Mouse (Mus musculus): ENCODE results near the gene Col8a1. TPM values are rescaled to one million over a fixed set of nuclear protein-coding genes. Genes with fewer than 3 reads are reported as not detected.
A peak's percentile ranks its signal among the peaks of the same experiment; 100 is the strongest.

Gene Col8a1
- polyA plus RNA-seq, 1 experiment from 2014 or later = 1.1 TPM

- Histone ChIP-seq H3K4me3 (ENCODE audit: low read depth, low read length) (no peak overlapping the region), H3K36me3 (ENCODE audit: control insufficient read depth, insufficient read depth, low read length) (no peaks in the 10 kb centered on the region), H3K4me1 (replicated peaks; ENCODE audit: control insufficient read depth, insufficient read depth, low read length) (no peaks in the 10 kb centered on the region), H3K9me3 (ENCODE audit: control insufficient read depth, low read length) (no peaks in the 10 kb centered on the region), H3K27ac (ENCODE audit: low read depth, low read length) (no peak overlapping the region), H3K27me3 (ENCODE audit: control insufficient read depth, insufficient read depth, low read length) (no peaks in the 10 kb centered on the region), H3K9ac (ENCODE audit: low read length) (no peak overlapping the region), H3K4me2 (ENCODE audit: low read depth, low read length, severe bottlenecking) (no peak overlapping the region)
- 71% methylated on average over 3 of the region's 3 CpGs for WGBS
- no peak for ATAC-seq (replicated peaks; ENCODE audit: low FRiP score)
- DNase-seq (ENCODE audit: low spot score) = no peak
Observed at GRCm38 (mm10) chr16:57662661-57663060, 91.9 kb downstream of the Col8a1 start.

GRCm38 (mm10) chr16:57649888-57650287, 104.6 kb downstream of the Col8a1 start:
- Histone ChIP-seq H3K27ac (ENCODE audit: low read depth, low read length) (no peak overlapping the region), H3K9ac (ENCODE audit: low read length) (no peak overlapping the region), H3K36me3 (ENCODE audit: control insufficient read depth, insufficient read depth, low read length) (no peaks in the 10 kb centered on the region), H3K4me1 (replicated peaks; ENCODE audit: control insufficient read depth, insufficient read depth, low read length) (no peaks in the 10 kb centered on the region), H3K27me3 (ENCODE audit: control insufficient read depth, insufficient read depth, low read length) (no peaks in the 10 kb centered on the region), H3K4me3 (ENCODE audit: low read depth, low read length) (no peak overlapping the region), H3K9me3 (ENCODE audit: control insufficient read depth, low read length) (no peaks in the 10 kb centered on the region), H3K4me2 (ENCODE audit: low read depth, low read length, severe bottlenecking) (no peak overlapping the region)
- 85% methylated on average over 2 of the region's 2 CpGs for WGBS
- DNase-seq (ENCODE audit: low spot score) = no peak
- ATAC-seq (replicated peaks; ENCODE audit: low FRiP score) = no peak

- WGBS = 75% methylated on average over 10 of the region's 10 CpGs
- no peak overlapping the region for H3K27ac ChIP-seq (ENCODE audit: low read depth, low read length)
- DNase-seq (ENCODE audit: low spot score) = no peak
- no peak for ATAC-seq (replicated peaks; ENCODE audit: low FRiP score)
- no peaks in the 10 kb centered on the region for H3K27me3 ChIP-seq (ENCODE audit: control insufficient read depth, insufficient read depth, low read length)
- no peak overlapping the region for H3K4me3 ChIP-seq (ENCODE audit: low read depth, low read length)
- H3K9ac ChIP-seq (ENCODE audit: low read length) = no peak overlapping the region
- no peaks in the 10 kb centered on the region for H3K9me3 ChIP-seq (ENCODE audit: control insufficient read depth, low read length)
- H3K36me3 ChIP-seq (ENCODE audit: control insufficient read depth, insufficient read depth, low read length) = no peaks in the 10 kb centered on the region
- H3K4me2 ChIP-seq (ENCODE audit: low read depth, low read length, severe bottlenecking) = no peak overlapping the region
- H3K4me1 ChIP-seq (replicated peaks; ENCODE audit: control insufficient read depth, insufficient read depth, low read length) = no peaks in the 10 kb centered on the region
Observed at GRCm38 (mm10) chr16:57641346-57641885, 113.1 kb downstream of the Col8a1 start.

- WGBS = 83% methylated on average over 5 of the region's 5 CpGs
- Histone ChIP-seq H3K4me3 (ENCODE audit: low read depth, low read length) (no peak overlapping the region), H3K27ac (ENCODE audit: low read depth, low read length) (no peak overlapping the region), H3K9me3 (ENCODE audit: control insufficient read depth, low read length) (no peaks in the 10 kb centered on the region), H3K4me2 (ENCODE audit: low read depth, low read length, severe bottlenecking) (no peak overlapping the region), H3K4me1 (replicated peaks; ENCODE audit: control insufficient read depth, insufficient read depth, low read length) (no peaks in the 10 kb centered on the region), H3K9ac (ENCODE audit: low read length) (no peak overlapping the region), H3K27me3 (ENCODE audit: control insufficient read depth, insufficient read depth, low read length) (no peaks in the 10 kb centered on the region), H3K36me3 (ENCODE audit: control insufficient read depth, insufficient read depth, low read length) (no peaks in the 10 kb centered on the region)
- ATAC-seq (replicated peaks; ENCODE audit: low FRiP score) = no peak
- no peak for DNase-seq (ENCODE audit: low spot score)
Observed at GRCm38 (mm10) chr16:57634766-57635165, 119.8 kb downstream of the Col8a1 start.

- Histone ChIP-seq H3K4me3 (ENCODE audit: low read depth, low read length) (no peak overlapping the region), H3K27me3 (ENCODE audit: control insufficient read depth, insufficient read depth, low read length) (no peaks in the 10 kb centered on the region), H3K4me2 (ENCODE audit: low read depth, low read length, severe bottlenecking) (no peak overlapping the region), H3K9me3 (ENCODE audit: control insufficient read depth, low read length) (no peaks in the 10 kb centered on the region), H3K36me3 (ENCODE audit: control insufficient read depth, insufficient read depth, low read length) (no peaks in the 10 kb centered on the region), H3K9ac (ENCODE audit: low read length) (no peak overlapping the region), H3K4me1 (replicated peaks; ENCODE audit: control insufficient read depth, insufficient read depth, low read length) (no peaks in the 10 kb centered on the region), H3K27ac (ENCODE audit: low read depth, low read length) (no peak overlapping the region)
- ATAC-seq (replicated peaks; ENCODE audit: low FRiP score) (peak; percentile 79), DNase-seq (ENCODE audit: low spot score) (peak; percentile 81)
- 10% methylated on average over 6 of the region's 6 CpGs for WGBS
Observed at GRCm38 (mm10) chr16:57634191-57634590, 120.3 kb downstream of the Col8a1 start.

- H3K36me3 ChIP-seq (ENCODE audit: control insufficient read depth, insufficient read depth, low read length) = no peaks in the 10 kb centered on the region
- no peaks in the 10 kb centered on the region for H3K27me3 ChIP-seq (ENCODE audit: control insufficient read depth, insufficient read depth, low read length)
- DNase-seq (ENCODE audit: low spot score) = no peak
- no peaks in the 10 kb centered on the region; the same call in 1 of the 2 replicates for H3K4me1 ChIP-seq (replicated peaks; ENCODE audit: control insufficient read depth, insufficient read depth, low read length)
- H3K9ac ChIP-seq (ENCODE audit: low read length) = no peak overlapping the region
- no peaks in the 10 kb centered on the region for H3K9me3 ChIP-seq (ENCODE audit: control insufficient read depth, low read length)
- 10% methylated on average over 1 of the region's 1 CpGs for WGBS
- H3K4me3 ChIP-seq (ENCODE audit: low read depth, low read length) = no peak overlapping the region
- no peak overlapping the region for H3K27ac ChIP-seq (ENCODE audit: low read depth, low read length)
- H3K4me2 ChIP-seq (ENCODE audit: low read depth, low read length, severe bottlenecking) = no peak overlapping the region
- no peak for ATAC-seq (replicated peaks; ENCODE audit: low FRiP score)
Observed at GRCm38 (mm10) chr16:57611768-57612167, 142.8 kb downstream of the Col8a1 start.

GRCm38 (mm10) chr16:57606444-57607227, 147.9 kb downstream of the Col8a1 start, which contains the start of gene Cmss1:
Cmss1 (minus strand) TSS chr16:57606864.
- Histone ChIP-seq H3K4me2 (ENCODE audit: low read depth, low read length, severe bottlenecking) (peak within 1 kb of the TSS; percentile 62), H3K4me1 (replicated peaks; ENCODE audit: control insufficient read depth, insufficient read depth, low read length) (no peaks in the 10 kb centered on the region; the same call in 1 of the 2 replicates), H3K4me3 (ENCODE audit: low read depth, low read length) (peak within 1 kb of the TSS; percentile 80), H3K9ac (ENCODE audit: low read length) (peak within 1 kb of the TSS; percentile 72), H3K36me3 (ENCODE audit: control insufficient read depth, insufficient read depth, low read length) (no peaks in the 10 kb centered on the region), H3K9me3 (ENCODE audit: control insufficient read depth, low read length) (no peaks in the 10 kb centered on the region), H3K27me3 (ENCODE audit: control insufficient read depth, insufficient read depth, low read length) (no peaks in the 10 kb centered on the region), H3K27ac (ENCODE audit: low read depth, low read length) (no peak within 1 kb of the TSS)
- peak; percentile 94 for ATAC-seq (replicated peaks; ENCODE audit: low FRiP score)
- under 1% methylated on average over 64 of the region's 64 CpGs for WGBS
- DNase-seq (ENCODE audit: low spot score) = peak; percentile 95

- ATAC-seq (replicated peaks; ENCODE audit: low FRiP score) = no peak
- no peaks in the 10 kb centered on the region for H3K27me3 ChIP-seq (ENCODE audit: control insufficient read depth, insufficient read depth, low read length)
Observed at GRCm38 (mm10) chr16:57601031-57601430, 153.5 kb downstream of the Col8a1 start.

More at GRCm38 (mm10) chr16:57601031-57601430, 153.5 kb downstream of the Col8a1 start:
- H3K9me3 ChIP-seq (ENCODE audit: control insufficient read depth, low read length) = no peaks in the 10 kb centered on the region
- H3K4me2 ChIP-seq (ENCODE audit: low read depth, low read length, severe bottlenecking) = no peak overlapping the region
- H3K27ac ChIP-seq (ENCODE audit: low read depth, low read length) = no peak overlapping the region
- H3K4me3 ChIP-seq (ENCODE audit: low read depth, low read length) = no peak overlapping the region
- H3K9ac ChIP-seq (ENCODE audit: low read length) = no peak overlapping the region
- no peaks in the 10 kb centered on the region for H3K36me3 ChIP-seq (ENCODE audit: control insufficient read depth, insufficient read depth, low read length)
- no peaks in the 10 kb centered on the region for H3K4me1 ChIP-seq (replicated peaks; ENCODE audit: control insufficient read depth, insufficient read depth, low read length)
- no peak for DNase-seq (ENCODE audit: low spot score)

Data from forebrain, embryonic 11.5 days (tissue).